Mouse (Mus musculus): ENCODE measurements around the gene Tbxas1.

The Tbxas1 gene

DNA sequence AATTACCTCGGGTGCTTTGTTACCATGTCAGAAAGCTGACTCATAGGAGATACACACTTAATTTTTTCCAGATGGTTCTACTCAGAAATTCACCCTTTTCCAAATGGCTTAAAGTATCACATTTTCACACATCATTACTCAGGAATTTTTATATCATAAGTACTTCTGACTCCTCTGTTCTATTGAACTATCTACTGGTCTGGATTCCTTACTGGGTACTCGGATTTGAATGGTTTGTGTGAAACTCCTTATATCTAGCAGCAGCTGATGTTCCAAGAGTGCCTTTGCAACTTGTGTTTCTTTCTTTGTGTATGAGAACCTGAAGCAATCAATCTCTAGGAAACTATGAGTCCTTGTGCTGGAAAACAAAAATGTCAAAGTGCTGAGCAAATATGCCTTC is 81.4 kb downstream of the Tbxas1 start:
- in situ Hi-C loops (cut with MboI, MseI) = no loop called here

DNA sequence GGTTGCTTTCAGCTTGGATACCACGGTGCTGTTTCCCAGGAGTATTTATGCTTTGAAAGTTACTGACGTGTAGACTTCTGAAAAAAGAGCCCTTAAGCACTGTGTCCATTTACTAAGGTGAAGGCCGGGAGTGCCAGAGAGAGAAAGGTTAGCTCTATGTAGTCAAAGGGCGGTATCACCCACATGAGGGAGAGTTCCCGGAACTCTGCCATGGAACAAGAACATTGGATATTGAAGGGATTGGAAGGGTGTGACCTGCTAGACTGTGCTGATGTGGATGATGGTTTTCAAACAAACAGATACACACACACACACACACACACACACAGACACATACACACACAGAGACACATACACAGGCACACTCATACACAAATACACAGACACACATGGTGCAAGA is 82.0 kb downstream of the Tbxas1 start:
- in situ Hi-C loops (cut with MboI, MseI) = no loop called here

DNA sequence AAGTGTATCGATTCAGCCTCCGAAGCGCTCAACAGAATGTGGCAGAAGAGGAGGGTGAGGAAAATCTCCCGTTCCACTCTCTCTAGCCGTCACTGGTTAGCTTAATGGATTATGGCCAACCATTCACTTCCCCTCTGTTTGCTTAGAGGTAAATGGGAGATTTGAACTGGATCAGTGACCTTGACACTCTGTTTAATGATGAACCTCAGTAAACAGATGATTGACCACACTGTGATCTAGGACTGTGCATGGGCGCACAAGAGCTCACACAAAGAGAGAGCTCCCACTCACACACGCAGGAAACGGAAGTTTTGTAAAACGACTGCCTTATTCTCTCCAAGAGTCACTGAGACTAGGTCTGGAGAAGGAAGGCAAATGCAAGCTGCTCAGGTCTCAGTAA is 84.3 kb downstream of the Tbxas1 start:
- in situ Hi-C loops (cut with MboI, MseI) = no loop called here

DNA sequence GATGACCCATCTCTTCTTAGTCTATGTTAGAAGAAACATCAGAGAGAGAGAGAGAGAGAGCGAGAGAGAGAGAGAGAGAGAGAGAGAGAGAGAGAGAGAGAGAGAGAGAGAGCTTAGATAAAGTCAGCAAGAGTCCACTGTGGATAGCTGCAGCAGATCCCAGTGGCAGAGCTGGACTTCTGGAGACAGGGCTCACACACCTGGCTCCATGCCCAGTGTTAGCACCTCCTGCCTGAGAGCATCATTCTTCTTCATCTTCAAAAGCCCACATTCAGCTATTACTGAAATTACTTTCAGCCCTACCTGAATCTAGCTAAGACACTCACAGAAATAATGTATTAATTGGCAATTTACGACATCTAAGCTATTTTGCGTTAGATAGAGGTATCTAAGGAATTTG is 85.2 kb downstream of the Tbxas1 start:
- in situ Hi-C loops (cut with MboI, MseI) = no loop called here

DNA sequence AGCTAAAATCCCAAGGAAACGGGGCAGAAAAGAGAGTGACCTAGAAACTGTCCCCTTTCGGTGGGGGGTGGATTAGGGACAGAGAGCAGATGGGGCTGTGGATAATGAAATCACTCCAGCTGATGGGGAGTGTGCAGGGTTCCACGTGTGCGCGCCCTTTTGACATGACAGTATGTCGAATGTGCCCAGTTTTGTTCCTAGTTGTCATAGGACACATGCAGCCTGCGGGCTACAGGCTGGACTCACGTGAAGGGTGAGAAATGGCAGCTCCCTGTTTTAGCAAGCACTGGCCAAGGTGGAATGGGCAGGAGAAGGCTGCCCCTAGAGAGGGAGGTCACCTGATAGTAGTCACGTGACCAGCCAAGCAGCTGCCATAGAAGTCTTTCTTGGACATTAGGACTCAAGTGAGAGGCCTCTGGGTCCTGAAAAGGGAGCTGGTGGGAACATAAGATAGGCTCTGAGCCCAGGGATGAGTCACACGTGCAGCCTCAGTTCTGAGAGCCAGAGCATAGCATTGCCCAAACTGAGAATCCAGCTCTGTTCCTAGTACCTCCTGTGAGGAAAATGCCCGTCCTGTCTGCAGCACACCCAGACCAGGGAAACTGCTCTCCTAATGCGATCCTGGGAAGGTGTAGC is 85.7 kb downstream of the Tbxas1 start:
- in situ Hi-C loops (cut with MboI, MseI) = no loop called here

DNA sequence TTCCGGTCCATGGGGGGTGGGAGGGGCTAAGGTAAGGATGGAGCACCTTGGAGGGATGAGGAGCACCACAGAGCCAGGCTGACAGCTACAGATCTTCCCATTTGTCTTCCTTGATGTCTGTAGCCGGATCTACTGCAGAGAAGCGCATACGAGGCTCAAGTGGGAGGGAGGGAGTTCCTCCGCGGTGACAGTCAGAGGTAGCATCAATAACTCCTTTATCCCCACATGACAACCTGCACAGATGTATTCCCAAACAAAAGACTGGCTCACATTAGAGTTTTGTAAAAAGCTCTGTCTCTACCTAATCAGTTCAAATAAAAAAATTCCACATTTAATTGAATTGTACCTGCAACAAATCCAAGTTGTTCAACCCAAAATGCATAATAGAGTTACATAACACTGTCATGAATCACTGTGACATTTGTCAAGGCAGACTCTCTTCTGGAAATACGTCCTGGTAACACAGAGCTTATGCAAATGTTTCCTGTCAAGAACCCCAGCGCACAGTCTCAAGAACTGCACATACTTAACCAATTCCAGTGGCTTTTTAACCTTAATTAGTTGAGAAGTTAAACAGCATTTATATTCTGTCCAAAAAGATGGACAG is 86.3 kb downstream of the Tbxas1 start:
- in situ Hi-C loops (cut with MboI, MseI) = no loop called here

DNA sequence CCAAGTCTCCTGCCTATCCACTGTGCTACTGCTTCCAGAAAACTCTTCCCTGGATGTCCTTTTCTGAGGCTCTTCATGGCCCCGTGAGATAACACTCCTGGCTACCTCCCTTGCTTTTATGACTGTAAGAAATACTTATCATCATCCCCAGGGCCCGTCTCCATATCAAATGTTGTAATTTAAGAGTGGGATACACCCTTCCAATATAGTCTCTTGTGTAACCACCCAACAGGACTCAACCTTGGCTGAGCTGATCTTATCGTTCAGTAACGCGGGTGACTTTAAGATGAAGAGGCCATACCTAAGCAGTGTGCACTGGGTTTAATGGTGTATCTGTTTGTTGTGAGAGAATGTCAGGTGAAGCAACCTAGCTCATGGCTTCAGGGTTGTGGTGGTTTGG is 91.6 kb downstream of the Tbxas1 start:
- in situ Hi-C loops (cut with MboI, MseI) = no loop called here

DNA sequence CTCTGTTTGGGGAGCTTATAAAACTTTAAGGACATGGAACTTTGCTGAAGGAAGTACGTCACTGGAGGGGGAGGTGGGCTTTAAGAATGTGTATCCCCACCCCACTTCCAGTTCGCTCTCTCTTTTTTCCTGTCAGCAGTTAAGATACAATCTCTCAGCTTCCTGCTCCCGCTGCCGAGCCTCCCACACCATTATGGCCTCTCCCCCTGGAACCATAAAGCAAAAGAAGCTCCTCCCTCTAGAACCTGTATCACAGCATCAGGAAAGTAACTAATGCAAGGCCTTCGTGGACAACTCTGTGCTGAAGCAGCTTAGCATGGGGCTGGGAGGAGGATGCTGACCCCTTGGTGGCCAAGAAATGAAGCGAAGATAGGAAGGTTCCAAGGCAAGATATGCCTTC is 92.1 kb downstream of the Tbxas1 start:
- in situ Hi-C loops (cut with MboI, MseI) = no loop called here

DNA sequence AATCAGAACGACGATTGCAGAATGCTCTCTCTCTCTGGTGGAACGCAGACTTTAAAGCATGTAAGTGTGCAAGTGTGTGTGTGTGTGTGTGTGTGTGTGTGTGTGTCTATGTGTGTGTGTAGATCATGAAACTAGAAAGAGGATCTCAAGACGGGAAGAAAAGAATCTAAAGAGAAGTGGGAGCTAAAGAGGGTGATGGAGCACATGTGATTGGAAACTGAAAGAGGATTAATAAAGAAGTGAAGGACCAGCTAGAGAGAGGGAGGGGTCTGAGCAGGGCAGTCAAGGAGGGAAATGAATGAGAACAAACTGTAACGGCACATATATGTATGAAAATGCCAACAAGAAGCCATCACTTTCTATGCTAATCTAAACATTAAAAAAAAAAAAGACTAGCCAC is 92.8 kb downstream of the Tbxas1 start:
- in situ Hi-C loops (cut with MboI, MseI) = no loop called here

DNA sequence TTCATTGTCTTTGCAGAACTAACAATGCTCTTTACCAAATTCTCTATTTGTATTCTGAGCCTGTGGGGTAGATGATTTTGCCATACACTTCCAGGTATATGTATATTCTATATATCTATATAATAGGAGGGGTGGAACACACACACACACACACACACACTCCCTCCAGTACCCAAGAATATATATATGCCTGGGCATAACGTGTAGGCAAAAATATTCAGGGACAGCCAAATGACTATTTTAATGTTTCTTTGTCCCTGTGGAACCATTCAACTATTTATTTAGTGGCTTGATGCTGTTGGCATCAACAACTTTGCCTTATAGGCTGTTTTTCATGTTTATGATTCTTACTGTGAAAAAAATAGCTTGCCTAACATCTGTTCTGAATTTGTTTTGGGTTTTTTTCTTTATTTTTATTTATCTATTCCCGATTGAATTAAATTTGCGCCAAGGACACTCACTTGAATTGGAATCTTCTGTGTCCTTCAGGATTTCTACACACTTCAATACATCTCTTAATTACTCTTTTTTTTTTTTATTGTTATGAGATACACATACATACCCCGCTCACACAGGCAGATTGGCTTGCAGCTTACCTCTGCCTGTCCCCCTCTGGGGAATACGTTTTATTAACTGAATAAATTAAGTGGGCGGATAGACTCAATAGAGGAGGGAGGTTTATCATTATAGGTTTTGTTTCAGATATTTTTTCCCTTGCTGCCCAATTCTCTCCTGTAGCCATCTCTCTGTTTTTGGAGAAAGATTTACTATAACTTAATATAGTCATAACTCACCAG is 94.9 kb downstream of the Tbxas1 start:
- in situ Hi-C loops (cut with MboI, MseI) = no loop called here

DNA sequence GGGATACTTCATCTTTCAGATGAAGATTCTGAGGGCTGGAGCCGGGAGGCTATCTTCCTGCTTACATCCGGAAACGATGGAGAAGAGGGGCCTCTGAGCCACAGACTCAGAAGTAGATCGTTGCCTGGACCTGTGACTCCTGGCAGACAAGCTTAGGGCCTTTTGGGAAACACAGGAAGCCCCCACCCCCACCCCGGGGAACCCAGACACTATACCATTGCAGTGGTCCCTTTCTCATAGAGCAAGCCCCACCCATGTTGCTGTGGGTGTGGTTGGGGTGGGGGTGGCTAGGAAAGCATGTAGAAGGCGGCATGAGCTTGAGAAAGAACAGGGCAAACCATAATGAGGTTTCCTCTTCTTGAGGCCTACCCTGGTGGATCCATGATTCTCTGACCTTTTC is 95.6 kb downstream of the Tbxas1 start:
- in situ Hi-C loops (cut with MboI, MseI) = no loop called here

DNA sequence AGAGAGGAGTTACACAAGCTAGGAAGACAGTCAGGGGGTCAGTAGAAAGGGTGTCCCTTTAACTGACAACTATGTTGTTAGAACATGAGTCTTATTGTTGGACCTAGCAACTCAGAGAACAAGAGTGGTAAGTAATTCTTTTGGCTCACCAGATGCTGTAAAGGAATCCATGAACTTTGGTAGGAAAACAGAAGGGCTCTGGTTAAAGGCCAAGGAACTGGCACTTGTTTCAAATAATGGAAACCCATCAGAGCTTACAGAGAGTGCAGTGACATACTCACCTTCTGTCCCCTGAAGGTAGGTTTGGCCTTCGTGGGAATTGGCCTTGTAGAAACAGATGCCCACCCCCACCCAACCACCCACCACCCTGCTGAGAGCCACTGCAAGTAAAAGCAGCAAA is 97.6 kb downstream of the Tbxas1 start:
- in situ Hi-C loops (cut with MboI, MseI) = no loop called here

DNA sequence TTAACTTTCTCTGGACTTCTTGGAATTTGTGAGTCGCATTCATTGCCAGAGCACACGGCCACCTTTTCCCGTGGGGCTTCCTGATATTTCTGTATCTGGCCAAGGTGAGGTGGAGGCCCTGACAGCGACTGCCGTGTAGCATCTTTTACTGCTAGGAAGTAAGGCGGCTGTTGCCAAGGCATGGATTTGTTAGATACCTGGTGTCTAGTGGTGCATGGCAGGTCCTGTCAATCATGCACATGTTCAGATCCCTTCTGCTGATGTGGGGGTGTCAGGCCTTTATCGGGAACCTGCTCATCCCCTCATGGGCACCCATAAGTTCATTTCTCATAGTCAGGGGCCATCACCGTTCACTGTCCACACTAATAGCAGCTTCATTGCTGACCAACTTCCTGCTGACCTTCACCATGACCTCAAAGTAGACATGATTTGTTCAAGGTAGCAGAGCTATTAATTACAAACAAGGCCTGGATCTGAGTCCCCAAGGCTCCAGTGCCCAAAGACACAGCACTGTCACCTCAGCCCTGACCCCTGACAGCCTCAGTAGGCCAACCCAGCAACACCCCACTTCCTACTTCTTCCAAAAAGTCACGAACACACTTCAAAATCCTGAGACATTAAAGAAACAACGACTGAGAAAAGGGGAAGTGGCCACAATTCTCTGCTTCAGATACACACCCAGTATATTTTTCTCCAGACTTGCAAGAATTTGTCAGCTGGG is 98.4 kb downstream of the Tbxas1 start:
- in situ Hi-C loops (cut with MboI, MseI) = no loop called here

DNA sequence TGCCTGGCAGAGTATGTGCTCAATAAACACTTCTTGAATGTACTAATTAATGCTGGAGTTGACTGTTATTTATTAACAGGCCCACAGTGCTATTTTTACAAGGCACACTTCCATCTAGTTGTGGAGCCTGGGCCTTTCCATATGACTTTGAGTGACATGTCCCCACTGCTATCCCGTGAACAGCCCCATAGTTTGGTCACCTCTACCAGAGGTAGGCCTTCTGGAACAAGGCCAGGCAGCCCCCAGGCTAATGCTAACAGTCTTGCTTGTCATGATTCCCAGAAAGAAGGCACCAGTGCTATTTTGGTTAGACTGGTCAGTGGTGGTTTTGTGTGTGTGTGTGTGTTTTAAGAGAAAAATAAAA is 98.9 kb downstream of the Tbxas1 start:
- in situ Hi-C loops (cut with MboI, MseI) = no loop called here

DNA sequence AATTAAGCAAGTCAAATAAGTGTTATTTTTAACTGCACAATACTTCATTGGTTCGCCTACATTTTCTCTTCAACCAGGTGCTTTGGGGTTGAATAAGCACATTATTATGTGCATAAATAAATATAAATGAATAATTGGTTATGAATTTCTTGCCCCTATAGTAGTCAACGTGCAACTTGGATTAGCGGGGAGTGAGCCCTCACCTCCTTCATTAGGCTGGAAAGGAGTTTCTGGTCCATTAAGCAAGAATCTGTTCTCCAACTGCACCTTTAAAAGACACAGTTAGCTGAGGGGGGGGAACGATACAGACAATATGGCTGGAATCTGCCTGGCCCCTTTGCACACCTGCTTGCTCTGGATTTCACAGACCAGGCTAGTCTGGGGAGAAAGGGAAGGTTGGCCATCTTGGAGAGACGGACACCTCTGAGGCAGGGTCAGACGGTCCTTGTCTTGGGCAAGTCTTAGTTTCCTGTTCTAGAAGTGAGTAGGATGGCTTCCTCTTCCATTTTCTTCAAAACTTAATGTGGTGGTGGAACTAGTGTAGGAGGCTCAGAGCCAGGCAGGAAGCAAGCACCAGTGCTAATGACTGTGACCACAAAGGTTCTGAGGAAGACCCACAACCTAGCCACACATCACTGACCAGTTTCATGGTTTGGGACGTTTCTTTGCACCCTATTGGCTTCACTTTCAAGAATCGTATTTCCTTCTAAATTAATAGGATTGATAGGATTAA is 99.5 kb downstream of the Tbxas1 start:
- in situ Hi-C loops (cut with MboI, MseI) = no loop called here

DNA sequence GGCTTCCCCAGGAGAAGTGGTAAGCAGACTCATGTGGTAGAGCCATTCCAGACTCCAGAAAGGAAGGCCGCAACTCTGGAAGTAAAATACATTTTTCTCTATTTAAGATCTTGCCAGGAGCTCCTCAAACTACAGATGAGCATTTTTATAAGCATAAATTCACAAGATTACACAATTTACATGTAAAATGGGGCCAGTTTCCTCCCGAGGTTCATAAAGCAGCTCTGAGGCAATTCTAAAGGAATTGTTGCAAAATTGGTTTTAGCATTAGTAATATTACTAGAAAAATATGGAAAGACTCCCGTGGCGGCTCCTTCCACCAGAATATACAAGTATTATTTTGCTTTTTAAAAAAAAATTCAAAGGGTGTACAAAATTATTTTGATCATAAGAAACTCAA is 100.7 kb downstream of the Tbxas1 start:
- in situ Hi-C loops (cut with MboI, MseI) = no loop called here

DNA sequence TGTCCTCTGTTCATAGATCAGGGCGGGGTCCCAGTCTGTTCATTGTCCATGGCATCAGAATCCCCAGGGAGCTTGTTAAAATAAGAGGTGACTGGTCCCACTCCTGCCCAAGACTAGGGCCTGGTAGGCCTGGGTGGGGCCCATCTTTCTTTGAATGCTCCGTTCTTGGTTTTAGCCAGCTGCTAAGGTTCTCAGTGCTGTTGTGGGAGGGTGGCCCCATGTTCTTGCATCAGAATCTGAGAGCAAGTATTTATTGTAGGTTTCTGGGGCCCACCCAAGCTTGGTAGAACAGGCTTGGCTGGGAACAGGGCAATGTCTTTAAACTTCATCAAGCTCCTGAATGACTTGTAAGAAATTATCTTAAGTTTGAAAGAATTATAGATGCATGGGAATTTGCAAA is 101.2 kb downstream of the Tbxas1 start:
- in situ Hi-C loops (cut with MboI, MseI) = no loop called here

DNA sequence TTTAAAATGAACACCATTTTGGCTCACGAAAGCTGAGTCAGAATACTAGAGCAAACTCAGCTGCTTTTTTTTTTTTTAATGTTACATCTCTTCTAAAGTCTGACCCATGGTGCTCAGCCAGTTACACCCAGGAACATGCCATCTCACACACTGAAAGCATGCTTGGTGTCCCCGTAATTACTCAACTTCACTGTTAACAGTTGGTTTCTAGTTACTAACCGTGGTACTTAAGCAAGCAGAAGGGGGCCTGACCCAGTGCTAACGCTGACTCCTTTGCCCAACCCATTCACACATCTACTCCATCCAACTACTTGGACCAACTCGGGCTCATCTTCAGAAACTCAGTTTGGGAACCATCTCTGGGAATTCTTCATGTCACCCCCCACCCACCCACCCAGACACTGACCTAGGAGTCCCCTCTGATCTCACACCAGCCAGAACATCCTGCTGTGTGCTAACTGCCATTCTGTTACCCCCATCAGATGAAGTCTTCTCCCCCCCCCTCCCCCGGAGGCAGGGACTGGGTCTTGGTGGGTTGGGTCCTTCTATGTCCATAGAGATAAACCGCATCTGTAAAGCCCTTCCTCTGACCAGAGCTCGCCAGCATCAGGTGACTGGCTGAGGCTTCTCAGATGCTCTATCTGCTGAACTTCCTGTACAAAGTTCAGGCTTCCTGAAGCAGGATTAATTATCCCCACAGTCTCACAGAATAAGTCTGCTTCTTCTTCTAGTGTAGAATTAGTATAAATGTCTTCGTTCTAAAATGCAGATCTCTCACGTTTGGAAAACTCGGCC is 105.9 kb downstream of the Tbxas1 start:
- in situ Hi-C loops (cut with MboI, MseI) = no loop called here

DNA sequence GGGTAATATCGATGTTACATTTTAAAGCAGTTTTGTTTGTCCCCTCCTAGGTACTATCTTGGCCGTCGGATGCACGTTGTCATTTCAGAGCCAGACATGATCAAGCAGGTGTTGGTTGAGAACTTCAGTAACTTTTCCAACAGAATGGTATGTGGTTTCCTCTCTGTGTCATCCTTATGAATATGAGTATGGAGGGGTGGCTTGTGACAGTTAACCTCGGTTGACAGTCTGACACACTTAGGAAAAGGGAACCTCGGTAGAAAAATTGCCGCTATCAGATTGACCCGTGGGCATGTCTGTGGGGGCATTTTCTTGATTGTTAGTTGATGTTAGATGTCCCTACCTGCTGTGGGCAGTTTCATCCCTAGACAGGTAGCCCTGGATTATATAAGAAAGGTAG is 106.9 kb downstream of the Tbxas1 start:
- in situ Hi-C loops (cut with MboI, MseI) = no loop called here

DNA sequence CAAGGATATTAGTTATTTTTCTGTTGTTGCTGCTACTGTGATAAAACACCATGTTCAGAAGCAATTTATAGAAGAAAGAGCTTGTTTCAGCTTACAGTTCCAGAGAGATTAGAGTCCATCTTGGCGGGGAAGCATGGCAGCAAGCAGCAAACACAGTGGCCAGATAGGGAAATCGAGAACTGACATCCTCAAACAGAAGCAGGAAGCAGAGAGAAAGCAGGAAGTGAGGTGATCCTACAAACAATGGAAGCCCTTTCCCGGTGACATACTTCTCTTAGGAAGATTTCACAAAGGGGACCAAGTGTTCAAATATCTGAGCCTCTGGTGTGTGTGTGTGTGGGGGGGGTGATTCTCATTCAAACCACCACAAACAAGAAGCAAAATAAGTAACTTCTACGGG is 107.5 kb downstream of the Tbxas1 start:
- in situ Hi-C loops (cut with MboI, MseI) = no loop called here

DNA sequence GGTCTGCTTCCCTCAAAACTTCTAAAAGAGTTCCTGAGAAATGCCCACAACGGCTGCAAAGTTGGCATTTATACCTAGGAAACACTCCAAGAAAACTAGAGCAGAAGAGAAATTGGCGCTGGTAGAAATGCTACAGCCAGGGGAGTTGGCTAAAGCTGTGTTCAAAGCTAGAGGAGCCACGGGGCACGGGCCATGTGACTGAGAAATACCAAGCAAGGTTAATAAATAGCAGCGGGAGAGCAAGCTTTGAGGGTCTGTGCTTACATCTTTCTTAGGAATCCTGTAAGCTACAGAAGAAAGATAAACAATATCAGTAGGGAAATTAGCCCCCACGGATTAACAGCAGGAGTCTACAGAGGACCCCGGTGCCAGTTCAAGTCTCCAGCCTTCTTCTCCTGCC is 107.9 kb downstream of the Tbxas1 start:
- in situ Hi-C loops (cut with MboI, MseI) = no loop called here
